Mouse (Mus musculus): ENCODE results near the gene Dock8. TPM values are rescaled to one million over a fixed set of nuclear protein-coding genes. Genes with fewer than 3 reads are reported as not detected.

Dock8 gene
- polyA plus RNA-seq, 1 experiment from 2014 or later, result 1.3 TPM

GRCm38 (mm10) chr19:25149788-25150187, 150.5 kb downstream of the Dock8 start:
- Histone ChIP-seq H3K27me3 (ENCODE audit: poor library complexity, severe bottlenecking) (no peaks in the 10 kb centered on the region), H3K36me3 (replicated peaks) (no peaks in the 10 kb centered on the region), H3K4me1 (peaks cover 22% of the 10 kb centered on the region), H3K4me3 (no peak overlapping the region), H3K9me3 (no peaks in the 10 kb centered on the region), H3K27ac (no peak overlapping the region)
- 72% methylated on average over 8 of the region's 8 CpGs for WGBS
- DNase-seq (ENCODE audit: extremely low spot score, low spot score), result no peak

GRCm38 (mm10) chr19:25154506-25155178, 155.3 kb downstream of the Dock8 start:
- DNase-seq (ENCODE audit: extremely low spot score, low spot score), result no peak
- Histone ChIP-seq H3K27ac (no peak overlapping the region), H3K27me3 (ENCODE audit: poor library complexity, severe bottlenecking) (no peaks in the 10 kb centered on the region), H3K4me1 (peaks cover 15% of the 10 kb centered on the region), H3K9me3 (no peaks in the 10 kb centered on the region), H3K4me3 (no peak overlapping the region), H3K36me3 (replicated peaks) (no peaks in the 10 kb centered on the region)
- 64% methylated on average over 7 of the region's 7 CpGs for WGBS

GRCm38 (mm10) chr19:25155250-25155649, 155.9 kb downstream of the Dock8 start:
- H3K9me3 ChIP-seq, result no peaks in the 10 kb centered on the region
- no peaks in the 10 kb centered on the region for H3K36me3 ChIP-seq (replicated peaks)
- DNase-seq (ENCODE audit: extremely low spot score, low spot score), result no peak
- H3K27me3 ChIP-seq (ENCODE audit: poor library complexity, severe bottlenecking), result no peaks in the 10 kb centered on the region
- H3K4me3 ChIP-seq, result no peak overlapping the region
- H3K4me1 ChIP-seq, result peaks cover 15% of the 10 kb centered on the region
- 88% methylated on average over 7 of the region's 7 CpGs for WGBS
- H3K27ac ChIP-seq, result no peak overlapping the region

- no peaks in the 10 kb centered on the region for H3K9me3 ChIP-seq
- 83% methylated on average over 11 of the region's 11 CpGs for WGBS
- no peak overlapping the region for H3K4me3 ChIP-seq
- no peak overlapping the region for H3K27ac ChIP-seq
- no peaks in the 10 kb centered on the region for H3K36me3 ChIP-seq (replicated peaks)
- DNase-seq (ENCODE audit: extremely low spot score, low spot score), result no peak
- H3K27me3 ChIP-seq (ENCODE audit: poor library complexity, severe bottlenecking), result no peaks in the 10 kb centered on the region
- peaks cover 15% of the 10 kb centered on the region for H3K4me1 ChIP-seq
These were observed 156.4 kb downstream of the Dock8 start for GRCm38 (mm10) chr19:25155709-25156108.

GRCm38 (mm10) chr19:25162270-25162669, 162.9 kb downstream of the Dock8 start:
- Histone ChIP-seq H3K9me3 (no peaks in the 10 kb centered on the region), H3K4me1 (peaks cover 10% of the 10 kb centered on the region), H3K27ac (no peak overlapping the region), H3K4me3 (no peak overlapping the region), H3K36me3 (replicated peaks) (no peaks in the 10 kb centered on the region), H3K27me3 (ENCODE audit: poor library complexity, severe bottlenecking) (no peaks in the 10 kb centered on the region)
- 94% methylated on average over 3 of the region's 3 CpGs for WGBS
- no peak for DNase-seq (ENCODE audit: extremely low spot score, low spot score)

- H3K36me3 ChIP-seq (replicated peaks), result no peaks in the 10 kb centered on the region
- H3K27me3 ChIP-seq (ENCODE audit: poor library complexity, severe bottlenecking), result no peaks in the 10 kb centered on the region
- H3K4me1 ChIP-seq, result peaks cover 10% of the 10 kb centered on the region
- 94% methylated on average over 12 of the region's 12 CpGs for WGBS
- no peak for DNase-seq (ENCODE audit: extremely low spot score, low spot score)
- H3K9me3 ChIP-seq, result no peaks in the 10 kb centered on the region
- no peak overlapping the region for H3K4me3 ChIP-seq
- no peak overlapping the region for H3K27ac ChIP-seq
These were observed 164.1 kb downstream of the Dock8 start for GRCm38 (mm10) chr19:25163426-25163825.

- no peaks in the 10 kb centered on the region for H3K9me3 ChIP-seq
- WGBS, result 86% methylated on average over 9 of the region's 9 CpGs
These were observed 167.1 kb downstream of the Dock8 start for GRCm38 (mm10) chr19:25166412-25166811.

GRCm38 (mm10) chr19:25171395-25171794, 172.1 kb downstream of the Dock8 start:
- no peaks in the 10 kb centered on the region for H3K9me3 ChIP-seq
- H3K4me3 ChIP-seq, result no peak overlapping the region
- no peak for DNase-seq (ENCODE audit: extremely low spot score, low spot score)
- no peaks in the 10 kb centered on the region for H3K27me3 ChIP-seq (ENCODE audit: poor library complexity, severe bottlenecking)
- H3K27ac ChIP-seq, result no peak overlapping the region
- 60% methylated on average over 10 of the region's 10 CpGs for WGBS
- 0 out of 2 replicates have a peak, but pooled peaks cover 3% of the 10 kb centered on the region for H3K4me1 ChIP-seq
- no peaks in the 10 kb centered on the region for H3K36me3 ChIP-seq (replicated peaks)

More at GRCm38 (mm10) chr19:25166412-25166811, 167.1 kb downstream of the Dock8 start:
- no peaks in the 10 kb centered on the region for H3K27me3 ChIP-seq (ENCODE audit: poor library complexity, severe bottlenecking)
- H3K36me3 ChIP-seq (replicated peaks), result no peaks in the 10 kb centered on the region
- H3K27ac ChIP-seq, result no peak overlapping the region
- DNase-seq (ENCODE audit: extremely low spot score, low spot score), result no peak
- no peak overlapping the region for H3K4me3 ChIP-seq
- H3K4me1 ChIP-seq, result peaks cover 7% of the 10 kb centered on the region

- no peak overlapping the region for H3K27ac ChIP-seq
- H3K9me3 ChIP-seq, result no peaks in the 10 kb centered on the region
- no peaks in the 10 kb centered on the region for H3K27me3 ChIP-seq (ENCODE audit: poor library complexity, severe bottlenecking)
- no peak for DNase-seq (ENCODE audit: extremely low spot score, low spot score)
- no peaks in the 10 kb centered on the region for H3K4me1 ChIP-seq
- H3K36me3 ChIP-seq (replicated peaks), result no peaks in the 10 kb centered on the region
- H3K4me3 ChIP-seq, result no peak overlapping the region
- WGBS, result 91% methylated on average over 11 of the region's 11 CpGs
These were observed 177.4 kb downstream of the Dock8 start for GRCm38 (mm10) chr19:25176746-25177145.

GRCm38 (mm10) chr19:25180024-25180423, 180.7 kb downstream of the Dock8 start:
- no peaks in the 10 kb centered on the region for H3K27me3 ChIP-seq (ENCODE audit: poor library complexity, severe bottlenecking)
- 92% methylated on average over 6 of the region's 6 CpGs for WGBS
- H3K36me3 ChIP-seq (replicated peaks), result no peaks in the 10 kb centered on the region
- DNase-seq (ENCODE audit: extremely low spot score, low spot score), result no peak
- 0 out of 2 replicates have a peak, but pooled peaks cover 3% of the 10 kb centered on the region for H3K4me1 ChIP-seq
- no peak overlapping the region for H3K27ac ChIP-seq
- H3K4me3 ChIP-seq, result no peak overlapping the region
- H3K9me3 ChIP-seq, result no peaks in the 10 kb centered on the region

- H3K9me3 ChIP-seq, result no peaks in the 10 kb centered on the region
- H3K4me1 ChIP-seq, result peaks cover 3% of the 10 kb centered on the region; the same call in 1 of the 2 replicates
- no peaks in the 10 kb centered on the region for H3K36me3 ChIP-seq (replicated peaks)
- 88% methylated on average over 6 of the region's 6 CpGs for WGBS
- DNase-seq (ENCODE audit: extremely low spot score, low spot score), result no peak
- no peak overlapping the region for H3K27ac ChIP-seq
- H3K27me3 ChIP-seq (ENCODE audit: poor library complexity, severe bottlenecking), result no peaks in the 10 kb centered on the region
- no peak overlapping the region for H3K4me3 ChIP-seq
These were observed 181.2 kb downstream of the Dock8 start for GRCm38 (mm10) chr19:25180547-25180946.

- H3K27ac ChIP-seq, result no peak overlapping the region
- no peak overlapping the region for H3K4me3 ChIP-seq
- peaks cover 14% of the 10 kb centered on the region for H3K4me1 ChIP-seq
- H3K9me3 ChIP-seq, result no peaks in the 10 kb centered on the region
- H3K36me3 ChIP-seq (replicated peaks), result no peaks in the 10 kb centered on the region
- no peaks in the 10 kb centered on the region for H3K27me3 ChIP-seq (ENCODE audit: poor library complexity, severe bottlenecking)
- 71% methylated on average over 7 of the region's 7 CpGs for WGBS
- no peak for DNase-seq (ENCODE audit: extremely low spot score, low spot score)
These were observed 184.7 kb downstream of the Dock8 start for GRCm38 (mm10) chr19:25184076-25184475.

GRCm38 (mm10) chr19:25186316-25186715, 187.0 kb downstream of the Dock8 start:
- no peak for DNase-seq (ENCODE audit: extremely low spot score, low spot score)
- Histone ChIP-seq H3K4me3 (no peak overlapping the region), H3K9me3 (no peaks in the 10 kb centered on the region), H3K4me1 (peaks cover 14% of the 10 kb centered on the region), H3K27me3 (ENCODE audit: poor library complexity, severe bottlenecking) (no peaks in the 10 kb centered on the region), H3K36me3 (replicated peaks) (no peaks in the 10 kb centered on the region), H3K27ac (no peak overlapping the region)
- 88% methylated on average over 5 of the region's 5 CpGs for WGBS
